Mouse (Mus musculus): Measurements from ENCODE around the gene Ndrg2. TPM values are rescaled to one million over a fixed set of nuclear protein-coding genes. Genes with fewer than 3 reads are reported as not detected.

Gene Ndrg2
- polyA plus RNA-seq, 2 experiments, result 11.6 to 13.5 TPM

- no peak overlapping the region for H3K27ac ChIP-seq
- H3K9ac ChIP-seq (replicated peaks), result no peak overlapping the region
- no peak for DNase-seq (ENCODE audit: low read depth in 3 of 3, low spot score in 3 of 3)
- no peak overlapping the region for H3K4me3 ChIP-seq (ENCODE audit: insufficient read depth in 1 of 2, low read depth in 2 of 2, low read length in 2 of 2)
- no peaks in the 10 kb centered on the region for H3K27me3 ChIP-seq (ENCODE audit: control insufficient read depth, insufficient read depth, low read length)
- peaks cover 17 to 30% of the 10 kb centered on the region in 2 experiments for H3K4me1 ChIP-seq (replicated peaks; ENCODE audit: control insufficient read depth in 2 of 2, insufficient read depth in 2 of 2, low read length in 1 of 2)
- no peak for ATAC-seq (ENCODE audit: insufficient read depth)
- H3K4me2 ChIP-seq (ENCODE audit: low read depth), result no peak overlapping the region
- TF ChIP-seq CTCF (IDR thresholded peaks at IDR 0.05; ENCODE audit: low read depth) (no peak), EP300 (IDR thresholded peaks at IDR 0.05; ENCODE audit: low read depth) (no peak)
- no peaks in the 10 kb centered on the region for H3K36me3 ChIP-seq (replicated peaks; ENCODE audit: control insufficient read depth, insufficient read depth, low read depth)
- no peaks in the 10 kb centered on the region for H3K9me3 ChIP-seq (ENCODE audit: control insufficient read depth, low read length)
- WGBS (ENCODE audit: insufficient replicate concordance), result 82% methylated on average over 9 of the region's 9 CpGs
Observed at GRCm38 (mm10) chr14:51903782-51904181, 10.2 kb downstream of the Ndrg2 start.

- H3K9ac ChIP-seq (replicated peaks), result no peak overlapping the region
- H3K4me3 ChIP-seq (ENCODE audit: insufficient read depth in 1 of 2, low read depth in 2 of 2, low read length in 2 of 2), result no peak overlapping the region
- H3K4me1 ChIP-seq (replicated peaks; ENCODE audit: control insufficient read depth in 2 of 2, insufficient read depth in 2 of 2, low read length in 1 of 2), result peaks cover 17 to 26% of the 10 kb centered on the region in 2 experiments
- ATAC-seq (ENCODE audit: insufficient read depth) (no peak), DNase-seq (ENCODE audit: low read depth in 3 of 3, low spot score in 3 of 3) (no peak)
- 55% methylated on average over 9 of the region's 9 CpGs for WGBS (ENCODE audit: insufficient replicate concordance)
- TF ChIP-seq CTCF (IDR thresholded peaks at IDR 0.05; ENCODE audit: low read depth) (peak; percentile 87), EP300 (IDR thresholded peaks at IDR 0.05; ENCODE audit: low read depth) (no peak)
- H3K9me3 ChIP-seq (ENCODE audit: control insufficient read depth, low read length), result no peaks in the 10 kb centered on the region
- H3K4me2 ChIP-seq (ENCODE audit: low read depth), result no peak overlapping the region
- no peaks in the 10 kb centered on the region for H3K36me3 ChIP-seq (replicated peaks; ENCODE audit: control insufficient read depth, insufficient read depth, low read depth)
- H3K27ac ChIP-seq, result no peak overlapping the region
- no peaks in the 10 kb centered on the region for H3K27me3 ChIP-seq (ENCODE audit: control insufficient read depth, insufficient read depth, low read length)
Observed at GRCm38 (mm10) chr14:51902806-51903710, 10.9 kb downstream of the Ndrg2 start.

DNA sequence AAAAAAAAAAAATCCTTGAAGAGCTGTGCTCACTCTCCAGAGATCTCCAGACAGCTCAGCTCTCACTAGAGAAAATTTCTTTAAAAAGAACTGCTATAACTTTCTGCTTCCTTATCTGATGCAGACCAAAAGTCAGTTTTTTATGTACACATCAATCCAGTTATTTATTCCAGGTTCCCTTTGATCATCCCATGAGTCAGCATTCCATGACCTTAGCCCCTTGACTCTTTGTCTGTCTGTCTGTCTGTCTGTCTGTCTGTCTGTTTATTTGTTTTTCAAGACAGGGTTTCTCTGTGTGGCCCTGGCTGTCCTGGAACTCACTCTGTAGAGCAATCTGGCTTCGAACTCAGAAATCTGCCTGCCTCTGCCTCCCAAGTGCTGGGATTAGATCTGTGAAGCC, 14.6 kb downstream of the Ndrg2 start:
- 68% methylated on average over 1 of the region's 1 CpGs for WGBS (ENCODE audit: insufficient replicate concordance)
- ATAC-seq (ENCODE audit: insufficient read depth), result no peak
- Histone ChIP-seq H3K9me3 (ENCODE audit: control insufficient read depth, low read length) (no peaks in the 10 kb centered on the region), H3K4me1 (replicated peaks; ENCODE audit: control insufficient read depth in 2 of 2, insufficient read depth in 2 of 2, low read length in 1 of 2) (peaks cover 0 to under 1% of the 10 kb centered on the region in 2 experiments; a peak in 1 of 4 replicates), H3K4me3 (ENCODE audit: insufficient read depth in 1 of 2, low read depth in 2 of 2, low read length in 2 of 2) (no peak overlapping the region), H3K27ac (no peak overlapping the region), H3K27me3 (ENCODE audit: control insufficient read depth, insufficient read depth, low read length) (no peaks in the 10 kb centered on the region), H3K9ac (replicated peaks) (no peak overlapping the region), H3K36me3 (replicated peaks; ENCODE audit: control insufficient read depth, insufficient read depth, low read depth) (no peaks in the 10 kb centered on the region), H3K4me2 (ENCODE audit: low read depth) (no peak overlapping the region)
- no peak for TF ChIP-seq CTCF (IDR thresholded peaks at IDR 0.05; ENCODE audit: low read depth)
- no peak for TF ChIP-seq EP300 (IDR thresholded peaks at IDR 0.05; ENCODE audit: low read depth)
- no peak for DNase-seq (ENCODE audit: low read depth in 3 of 3, low spot score in 3 of 3)

GRCm38 (mm10) chr14:51896539-51897170, 17.3 kb downstream of the Ndrg2 start:
- Histone ChIP-seq H3K27me3 (ENCODE audit: control insufficient read depth, insufficient read depth, low read length) (no peaks in the 10 kb centered on the region), H3K9me3 (ENCODE audit: control insufficient read depth, low read length) (no peaks in the 10 kb centered on the region), H3K36me3 (replicated peaks; ENCODE audit: control insufficient read depth, insufficient read depth, low read depth) (peaks cover 2% of the 10 kb centered on the region), H3K4me1 (replicated peaks; ENCODE audit: control insufficient read depth in 2 of 2, insufficient read depth in 2 of 2, low read length in 1 of 2) (peaks cover 8 to 15% of the 10 kb centered on the region in 2 experiments), H3K4me2 (ENCODE audit: low read depth) (no peak overlapping the region), H3K4me3 (ENCODE audit: insufficient read depth in 1 of 2, low read depth in 2 of 2, low read length in 2 of 2) (no peak overlapping the region), H3K27ac (no peak overlapping the region), H3K9ac (replicated peaks) (no peak overlapping the region)
- DNase-seq (ENCODE audit: low read depth in 3 of 3, low spot score in 3 of 3) (no peak), ATAC-seq (ENCODE audit: insufficient read depth) (no peak)
- 59% methylated on average over 8 of the region's 8 CpGs for whole genome bisulfite sequencing (ENCODE audit: insufficient replicate concordance)
- TF ChIP-seq CTCF (IDR thresholded peaks at IDR 0.05; ENCODE audit: low read depth) (no peak), EP300 (IDR thresholded peaks at IDR 0.05; ENCODE audit: low read depth) (no peak)

DNA sequence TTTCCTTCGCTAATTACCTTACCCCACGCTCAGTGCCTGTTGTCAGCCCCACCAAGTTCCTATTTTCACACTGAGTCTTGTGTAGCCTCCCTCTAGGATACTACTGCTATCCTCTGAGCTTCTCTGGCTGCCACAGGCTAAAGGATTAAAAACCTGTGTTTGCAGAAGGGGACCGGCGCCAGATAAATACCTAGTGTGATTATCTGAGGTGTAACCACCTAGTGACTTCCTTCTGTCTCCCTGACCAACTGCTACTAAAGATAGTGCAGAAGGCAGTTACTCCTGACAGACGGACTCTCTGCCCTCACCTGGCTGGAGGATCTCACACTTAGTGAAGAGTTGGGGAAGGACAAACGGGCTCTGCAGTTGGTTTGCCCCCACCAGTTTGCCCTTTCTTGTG, 17.9 kb downstream of the Ndrg2 start:
- ATAC-seq (ENCODE audit: insufficient read depth) (no peak), DNase-seq (ENCODE audit: low read depth in 3 of 3, low spot score in 3 of 3) (no peak)
- Histone ChIP-seq H3K9ac (replicated peaks) (no peak overlapping the region; the same call in 1 of the 2 replicates), H3K4me1 (replicated peaks; ENCODE audit: control insufficient read depth in 2 of 2, insufficient read depth in 2 of 2, low read length in 1 of 2) (peaks cover 8 to 15% of the 10 kb centered on the region in 2 experiments), H3K4me3 (ENCODE audit: insufficient read depth in 1 of 2, low read depth in 2 of 2, low read length in 2 of 2) (no peak overlapping the region), H3K36me3 (replicated peaks; ENCODE audit: control insufficient read depth, insufficient read depth, low read depth) (peaks cover 8% of the 10 kb centered on the region), H3K4me2 (ENCODE audit: low read depth) (no peak overlapping the region), H3K9me3 (ENCODE audit: control insufficient read depth, low read length) (no peaks in the 10 kb centered on the region), H3K27me3 (ENCODE audit: control insufficient read depth, insufficient read depth, low read length) (no peaks in the 10 kb centered on the region), H3K27ac (no peak overlapping the region)
- 38% methylated on average over 6 of the region's 6 CpGs for WGBS (ENCODE audit: insufficient replicate concordance)
- TF ChIP-seq CTCF (IDR thresholded peaks at IDR 0.05; ENCODE audit: low read depth) (no peak), EP300 (IDR thresholded peaks at IDR 0.05; ENCODE audit: low read depth) (no peak)

Measured in liver, embryonic 14.5 days (tissue).